Mouse (Mus musculus) adrenal gland, postnatal 4 days (tissue): ENCODE measurements around the gene Dip2b. TPM values are rescaled to one million over a fixed set of nuclear protein-coding genes. Genes with fewer than 3 reads are reported as not detected.

Experiments
- DNase-seq, 2 experiments: peaks; one replicate each; pipeline ENCODE4 v3.0.0; 2021 to 2022; ENCODE audit warnings: low spot score in 2 of 2, mixed read lengths in 2 of 2
- total RNA-seq, 2 experiments: library from RNA; stranded (reverse); gene quantifications; 2 replicates each; pipeline ENCODE4 v1.2.3; 2021

The Dip2b gene
- total RNA-seq, 2 experiments from 2014 or later = 32.2 to 33.0 TPM

- no peak for DNase-seq
These were observed 174.9 kb downstream of the Dip2b start for GRCm38 (mm10) chr15:100213339-100213738.

DNA sequence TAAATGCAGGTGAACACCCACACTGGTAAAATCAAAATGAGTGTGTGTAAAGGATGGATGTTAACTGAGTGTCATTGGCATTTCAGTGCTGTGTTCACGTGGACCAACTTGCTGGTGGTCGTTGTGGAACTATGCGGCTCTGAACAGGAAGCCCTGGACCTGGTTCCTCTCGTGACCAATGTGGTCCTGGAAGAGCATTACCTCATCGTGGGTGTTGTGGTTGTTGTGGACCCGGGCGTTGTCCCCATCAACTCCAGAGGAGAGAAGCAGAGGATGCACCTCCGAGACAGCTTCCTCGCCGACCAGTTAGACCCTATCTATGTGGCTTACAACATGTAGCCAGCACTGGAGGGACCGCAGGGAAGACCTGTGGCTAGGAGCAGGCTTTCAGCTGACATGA lies 176.6 kb downstream of the Dip2b start:
- no peak for DNase-seq

- DNase-seq = no peak
These were observed 177.7 kb downstream of the Dip2b start for GRCm38 (mm10) chr15:100216173-100216572.

GRCm38 (mm10) chr15:100218018-100218417 lies 179.6 kb downstream of the Dip2b start:
- no peak for DNase-seq

DNA sequence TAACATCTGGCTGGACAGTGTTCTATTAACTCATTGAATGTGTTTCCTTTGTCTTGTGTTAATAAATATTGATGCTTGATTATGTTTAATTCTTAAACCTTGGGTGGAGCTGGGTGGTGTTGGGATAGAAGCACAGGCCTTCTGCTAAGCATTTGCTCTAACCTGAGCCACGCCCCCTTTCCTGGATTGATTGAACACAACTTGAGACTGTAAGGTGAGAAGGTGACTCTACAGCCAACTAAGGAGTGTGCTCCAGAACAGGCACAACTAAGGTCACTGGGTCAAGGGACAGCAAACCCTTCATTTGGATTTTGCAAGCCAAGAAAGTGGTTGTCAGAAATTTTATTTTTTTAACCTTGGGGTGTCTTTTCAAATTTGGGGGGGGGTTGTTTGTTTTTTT lies 180.9 kb downstream of the Dip2b start:
- no peak for DNase-seq

- no peak for DNase-seq
These were observed 182.5 kb downstream of the Dip2b start for GRCm38 (mm10) chr15:100220916-100221315.

DNA sequence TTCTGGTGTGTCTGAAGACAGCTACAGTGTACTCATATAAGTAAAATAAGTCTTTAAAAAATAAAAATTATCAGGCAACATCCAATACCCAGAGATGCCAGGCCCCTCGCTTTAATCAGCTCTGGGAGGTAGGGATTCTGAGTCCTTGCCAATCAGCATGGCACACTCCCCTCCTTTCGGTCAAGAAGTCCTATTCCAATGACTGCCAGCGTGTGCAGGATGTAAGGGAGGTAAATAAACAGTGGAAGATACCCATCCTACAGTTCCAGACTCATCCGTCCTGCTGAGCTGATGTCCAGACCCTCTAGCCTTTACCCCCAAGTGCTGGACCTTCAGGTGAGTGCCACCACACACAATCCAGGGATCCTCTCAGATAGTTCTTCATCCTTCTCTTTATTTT lies 186.9 kb downstream of the Dip2b start:
- DNase-seq = no peak

DNA sequence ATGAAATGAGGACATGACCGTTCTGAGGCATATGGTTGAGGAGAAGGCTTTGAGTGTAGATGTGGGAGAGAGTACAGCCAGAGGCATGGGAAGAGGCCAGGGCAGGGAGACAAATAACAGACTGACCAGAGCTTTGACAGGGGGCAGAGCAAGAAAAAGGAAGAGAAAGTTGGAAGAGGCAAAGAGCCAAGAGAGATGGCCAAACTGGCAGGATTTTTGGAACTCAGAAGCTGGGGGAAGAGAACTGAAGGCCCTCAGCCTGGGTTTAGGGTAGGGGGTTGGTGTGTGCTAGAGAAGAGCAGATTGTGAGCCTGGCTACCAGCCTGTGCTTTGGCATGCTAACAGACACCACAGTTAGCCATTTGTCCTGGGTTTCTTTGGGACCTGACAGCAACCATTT lies 187.4 kb downstream of the Dip2b start:
- DNase-seq = no peak

DNA sequence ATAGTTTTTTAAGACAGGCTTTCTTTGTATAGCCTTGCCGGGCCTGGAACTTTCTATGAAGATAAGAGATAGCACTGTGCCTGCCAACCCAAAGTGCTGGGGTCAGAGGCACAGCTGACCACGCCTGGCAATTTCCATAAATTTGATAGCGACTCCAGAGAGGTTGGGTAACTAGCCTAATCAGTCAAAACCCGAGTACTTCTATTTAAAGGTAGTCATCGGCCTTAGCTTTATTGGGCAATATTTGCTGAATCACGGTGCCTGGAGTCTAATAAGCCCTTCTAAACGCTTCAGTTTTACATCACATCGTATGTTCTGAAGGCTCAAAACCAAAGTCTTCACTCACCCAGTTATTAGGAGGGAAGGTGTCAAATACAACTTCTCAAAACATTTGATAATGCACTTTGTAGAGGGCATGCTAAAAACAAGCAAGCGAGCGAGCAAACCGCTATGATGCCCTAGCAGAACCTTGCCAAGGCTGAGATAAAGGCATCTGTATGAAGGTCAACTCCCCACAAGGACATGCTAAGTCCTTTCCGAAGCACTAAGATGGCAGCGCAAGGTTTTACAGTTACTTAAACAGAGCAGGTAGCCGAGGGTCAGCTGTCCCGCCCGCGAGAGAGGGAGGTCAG lies 188.7 kb downstream of the Dip2b start:
- DNase-seq = peak in 1 of 2 experiments; percentile 6

GRCm38 (mm10) chr15:100227663-100228534 lies 189.4 kb downstream of the Dip2b start, which contains the start of gene Atf1:
TSS of gene Atf1 (plus strand) at chr15:100227819.
- peak; percentile 77 to 85 for DNase-seq

GRCm38 (mm10) chr15:100228535-100229336 lies 190.3 kb downstream of the Dip2b start:
- DNase-seq = no peak

- DNase-seq = no peak
These were observed 192.2 kb downstream of the Dip2b start for GRCm38 (mm10) chr15:100230655-100231054.

DNA sequence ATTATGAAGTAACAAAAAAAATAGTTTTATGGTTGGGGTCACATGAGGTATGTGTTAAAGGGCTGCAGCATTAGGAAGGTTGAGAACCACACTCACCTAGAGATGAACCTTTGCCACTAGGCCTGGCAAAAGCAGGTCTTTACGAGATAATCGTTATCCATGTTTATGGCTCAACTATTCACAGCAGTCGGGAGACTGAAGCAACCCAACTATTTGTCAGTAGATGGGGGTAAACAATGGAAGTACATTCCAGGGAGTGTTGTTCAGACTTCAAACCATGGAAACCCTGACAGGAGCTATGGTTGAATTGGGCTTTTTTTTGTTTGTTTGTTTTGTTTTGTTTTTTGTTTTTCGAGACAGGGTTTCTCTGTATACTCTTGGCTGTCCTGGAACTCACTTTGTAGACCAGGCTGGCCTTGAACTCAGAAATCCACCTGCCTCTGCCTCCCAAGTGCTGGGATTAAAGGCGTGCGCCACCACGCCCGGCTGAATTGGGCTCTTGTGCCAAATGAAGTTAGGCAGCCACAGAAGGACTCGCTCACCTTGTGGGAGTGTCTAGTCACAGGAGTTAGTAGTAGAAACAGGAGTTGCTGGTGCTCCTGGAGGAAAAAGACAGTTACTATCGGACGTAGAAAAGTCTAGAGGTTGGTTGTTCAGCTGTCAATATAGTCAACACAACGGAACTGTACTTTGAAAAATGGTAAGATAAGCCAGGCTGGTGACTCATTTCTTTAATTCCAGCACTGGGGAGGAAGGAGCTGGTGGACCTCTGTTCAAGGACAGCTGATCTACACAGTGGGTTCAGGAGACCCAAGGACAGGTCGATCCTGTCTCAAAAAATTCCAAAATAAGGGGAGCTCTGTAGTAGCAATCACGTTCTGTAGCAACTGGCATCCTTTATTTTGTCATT lies 193.4 kb downstream of the Dip2b start:
- DNase-seq = no peak

DNA sequence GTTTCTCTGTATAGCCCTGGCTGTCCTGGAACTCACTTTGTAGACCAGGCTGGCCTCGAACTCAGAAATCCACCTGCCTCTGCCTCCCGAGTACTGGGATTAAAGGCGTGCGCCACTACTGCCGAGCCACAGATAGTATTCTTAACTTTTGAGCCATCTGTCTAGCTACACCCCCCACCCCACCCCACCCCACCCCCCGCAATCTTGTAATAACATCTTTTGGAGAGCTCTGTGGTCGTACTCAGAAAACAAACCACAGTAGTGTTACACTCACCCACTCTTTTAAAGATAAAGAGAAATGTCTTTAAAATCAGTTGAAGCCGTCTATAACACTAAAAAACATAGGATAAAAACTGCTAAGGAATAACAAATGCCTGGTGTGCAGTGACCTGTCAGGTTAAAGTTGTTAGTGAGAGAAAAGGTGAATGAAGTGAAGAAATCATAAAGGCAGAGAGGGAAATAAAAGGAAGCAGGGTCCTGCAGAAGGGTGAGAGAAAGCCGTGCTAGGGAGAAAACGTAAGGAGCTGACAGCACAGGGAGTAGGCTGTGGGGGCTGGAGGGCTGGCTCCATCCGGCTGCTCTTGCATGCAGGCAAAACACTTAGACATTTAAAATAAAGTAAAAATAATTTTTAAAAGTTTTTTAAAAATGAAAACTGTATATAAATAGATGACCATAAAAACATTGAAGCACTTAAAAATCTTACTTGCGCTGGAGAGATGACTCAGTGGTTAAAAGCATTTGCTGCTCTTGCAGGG lies 196.9 kb downstream of the Dip2b start:
- no peak for DNase-seq

- DNase-seq = no peak
These were observed 198.5 kb downstream of the Dip2b start for GRCm38 (mm10) chr15:100236952-100237351.

- DNase-seq = no peak
These were observed 203.3 kb downstream of the Dip2b start for GRCm38 (mm10) chr15:100241780-100242179.

DNA sequence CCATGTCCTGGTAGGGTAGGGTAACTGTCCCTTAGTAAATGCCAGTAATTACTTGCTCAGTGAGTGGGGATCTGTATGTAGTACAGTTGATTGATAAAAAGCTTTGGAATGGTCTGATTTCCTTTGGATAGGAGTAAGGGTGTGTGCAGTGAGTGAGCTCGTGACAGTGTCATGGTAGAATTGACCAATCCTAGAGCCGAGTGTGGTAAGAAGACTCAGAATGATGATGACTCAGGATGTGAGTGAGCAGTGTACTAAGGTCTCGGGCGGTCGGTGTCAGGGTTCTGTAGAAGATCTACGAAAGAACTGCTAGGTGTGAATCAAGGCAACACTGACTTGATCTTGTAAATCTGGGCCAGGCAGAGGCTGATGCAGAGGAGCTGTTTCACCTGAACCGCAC lies 207.5 kb downstream of the Dip2b start:
- no peak for DNase-seq

DNA sequence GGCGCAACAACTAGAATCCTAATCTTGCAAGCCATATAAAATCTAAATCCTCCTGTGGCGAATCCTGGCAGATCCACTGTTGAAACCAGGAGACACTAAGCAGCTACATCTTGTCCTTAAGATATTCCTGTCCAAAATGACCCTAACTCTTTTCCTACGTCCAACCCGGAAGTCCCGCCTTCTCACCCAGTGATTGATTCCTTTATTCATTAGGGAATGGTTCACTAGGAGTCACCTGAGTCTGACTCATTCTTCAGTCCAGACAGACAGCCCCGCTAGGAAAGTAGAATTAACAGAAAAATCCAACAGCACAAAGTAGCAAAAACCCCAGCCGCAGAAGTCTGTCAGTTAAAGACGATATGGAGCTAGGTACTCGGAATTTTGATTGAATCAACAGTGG lies 208.8 kb downstream of the Dip2b start:
- DNase-seq = no peak

- no peak for DNase-seq
These were observed 210.4 kb downstream of the Dip2b start for GRCm38 (mm10) chr15:100248665-100249433.
